Mouse (Mus musculus): ENCODE results near the gene Fat2. TPM values are rescaled to one million over a fixed set of nuclear protein-coding genes. Genes with fewer than 3 reads are reported as not detected.

Fat2 gene
- polyA plus RNA-seq, 1 experiment: not detected

GRCm38 (mm10) chr11:55313768-55314703 is 22.3 kb downstream of the Fat2 start:
- TF ChIP-seq POLR2A (IDR thresholded peaks at IDR 0.05; ENCODE audit: borderline replicate concordance, low read depth, low read length): no peak
- TF ChIP-seq CTCF (IDR thresholded peaks at IDR 0.05; ENCODE audit: low read depth, low read length): no peak
- no peak overlapping the region for H3K27ac ChIP-seq (ENCODE audit: insufficient read depth, low read depth, low read length)
- no peak overlapping the region for H3K4me3 ChIP-seq (ENCODE audit: insufficient read depth, low read length)
- H3K4me1 ChIP-seq (ENCODE audit: control insufficient read depth, insufficient read depth, low read length): no peaks in the 10 kb centered on the region

GRCm38 (mm10) chr11:55302350-55302749 is 34.0 kb downstream of the Fat2 start:
- TF ChIP-seq CTCF (IDR thresholded peaks at IDR 0.05; ENCODE audit: low read depth, low read length) (no peak), POLR2A (IDR thresholded peaks at IDR 0.05; ENCODE audit: borderline replicate concordance, low read depth, low read length) (no peak)
- Histone ChIP-seq H3K4me1 (ENCODE audit: control insufficient read depth, insufficient read depth, low read length) (no peaks in the 10 kb centered on the region), H3K4me3 (ENCODE audit: insufficient read depth, low read length) (no peak overlapping the region), H3K27ac (ENCODE audit: insufficient read depth, low read depth, low read length) (no peak overlapping the region)

- TF ChIP-seq POLR2A (IDR thresholded peaks at IDR 0.05; ENCODE audit: borderline replicate concordance, low read depth, low read length): no peak
- TF ChIP-seq CTCF (IDR thresholded peaks at IDR 0.05; ENCODE audit: low read depth, low read length): no peak
- H3K4me3 ChIP-seq (ENCODE audit: insufficient read depth, low read length): no peak overlapping the region
- H3K4me1 ChIP-seq (ENCODE audit: control insufficient read depth, insufficient read depth, low read length): peaks cover 7% of the 10 kb centered on the region
- H3K27ac ChIP-seq (ENCODE audit: insufficient read depth, low read depth, low read length): no peak overlapping the region
Observed at GRCm38 (mm10) chr11:55293179-55293578, 43.2 kb downstream of the Fat2 start.

- Histone ChIP-seq H3K27ac (ENCODE audit: insufficient read depth, low read depth, low read length) (no peak overlapping the region), H3K4me1 (ENCODE audit: control insufficient read depth, insufficient read depth, low read length) (peaks cover 7% of the 10 kb centered on the region), H3K4me3 (ENCODE audit: insufficient read depth, low read length) (no peak overlapping the region)
- no peak for TF ChIP-seq POLR2A (IDR thresholded peaks at IDR 0.05; ENCODE audit: borderline replicate concordance, low read depth, low read length)
- no peak for TF ChIP-seq CTCF (IDR thresholded peaks at IDR 0.05; ENCODE audit: low read depth, low read length)
Observed at GRCm38 (mm10) chr11:55291901-55292300, 44.5 kb downstream of the Fat2 start.

GRCm38 (mm10) chr11:55289851-55290391 is 46.4 kb downstream of the Fat2 start:
- TF ChIP-seq POLR2A (IDR thresholded peaks at IDR 0.05; ENCODE audit: borderline replicate concordance, low read depth, low read length) (no peak), CTCF (IDR thresholded peaks at IDR 0.05; ENCODE audit: low read depth, low read length) (no peak)
- H3K4me1 ChIP-seq (ENCODE audit: control insufficient read depth, insufficient read depth, low read length): peaks cover 7% of the 10 kb centered on the region
- no peak overlapping the region for H3K4me3 ChIP-seq (ENCODE audit: insufficient read depth, low read length)
- H3K27ac ChIP-seq (ENCODE audit: insufficient read depth, low read depth, low read length): no peak overlapping the region

DNA sequence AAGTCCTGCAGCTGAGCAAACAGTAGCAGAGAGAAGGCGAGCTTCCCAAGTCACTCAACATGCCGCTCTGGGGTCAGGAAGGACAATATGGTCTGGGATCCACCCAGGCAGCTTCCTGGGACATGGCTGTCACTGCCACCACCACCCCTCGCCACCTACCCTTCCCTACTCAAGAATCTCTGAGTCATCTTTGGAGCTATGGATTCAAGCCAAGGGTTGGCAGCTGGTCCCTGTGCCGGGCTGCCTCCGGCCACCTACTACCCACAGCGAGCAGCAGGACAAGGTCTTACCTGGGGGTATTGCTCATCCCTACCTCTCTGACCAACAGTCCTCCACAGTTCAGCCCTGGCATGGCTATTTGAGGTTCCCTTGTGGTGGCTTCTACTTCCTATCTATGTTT is 61.6 kb downstream of the Fat2 start:
- no peaks in the 10 kb centered on the region for H3K4me1 ChIP-seq (ENCODE audit: control insufficient read depth, insufficient read depth, low read length)

DNA sequence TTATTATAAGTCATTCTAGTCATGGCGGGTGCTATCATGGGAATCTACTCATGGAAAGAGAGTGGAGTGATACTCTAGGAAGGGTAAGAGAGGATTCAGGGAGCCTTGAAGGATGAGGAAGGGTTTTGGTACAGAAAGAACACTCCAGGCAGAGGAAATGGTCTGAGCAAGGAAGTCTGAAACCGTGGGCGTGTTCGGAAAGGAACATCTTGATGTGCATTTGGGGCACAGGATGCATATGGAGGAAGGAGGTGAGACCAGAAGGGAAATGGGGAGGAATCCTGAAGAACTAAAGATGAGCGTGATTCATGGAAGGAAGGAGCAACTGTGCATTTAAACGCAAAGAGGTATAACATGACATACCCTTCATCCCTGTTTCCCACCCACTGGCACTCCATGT is 67.8 kb downstream of the Fat2 start:
- no peak for TF ChIP-seq POLR2A (IDR thresholded peaks at IDR 0.05; ENCODE audit: borderline replicate concordance, low read depth, low read length)
- TF ChIP-seq CTCF (IDR thresholded peaks at IDR 0.05; ENCODE audit: low read depth, low read length): no peak
- Histone ChIP-seq H3K4me3 (ENCODE audit: insufficient read depth, low read length) (no peak overlapping the region), H3K27ac (ENCODE audit: insufficient read depth, low read depth, low read length) (no peak overlapping the region), H3K4me1 (ENCODE audit: control insufficient read depth, insufficient read depth, low read length) (no peaks in the 10 kb centered on the region)

More for the DNA sequence above, 61.6 kb downstream of the Fat2 start:
- Histone ChIP-seq H3K4me3 (ENCODE audit: insufficient read depth, low read length) (no peak overlapping the region), H3K27ac (ENCODE audit: insufficient read depth, low read depth, low read length) (no peak overlapping the region)
- TF ChIP-seq POLR2A (IDR thresholded peaks at IDR 0.05; ENCODE audit: borderline replicate concordance, low read depth, low read length) (no peak), CTCF (IDR thresholded peaks at IDR 0.05; ENCODE audit: low read depth, low read length) (no peak)

DNA sequence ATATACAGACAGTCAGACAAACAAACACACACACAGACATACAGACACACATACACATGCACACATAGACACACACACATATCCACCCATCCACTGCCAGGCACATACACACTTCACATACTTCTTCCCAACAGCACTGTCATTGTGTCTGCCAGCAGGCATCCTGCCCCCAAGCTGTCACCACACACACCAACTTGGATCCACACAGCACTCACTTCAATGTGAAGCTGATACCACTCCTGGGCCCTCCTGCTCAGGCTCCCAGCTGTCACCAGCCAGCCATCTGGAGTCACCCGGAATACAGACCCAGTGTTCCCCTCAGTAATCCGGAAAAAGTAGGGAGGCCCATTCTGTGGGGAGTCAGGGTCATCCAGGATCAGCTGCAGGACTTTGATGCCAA is 70.7 kb downstream of the Fat2 start:
- Histone ChIP-seq H3K4me3 (ENCODE audit: insufficient read depth, low read length) (no peak overlapping the region), H3K27ac (ENCODE audit: insufficient read depth, low read depth, low read length) (no peak overlapping the region), H3K4me1 (ENCODE audit: control insufficient read depth, insufficient read depth, low read length) (no peaks in the 10 kb centered on the region)
- no peak for TF ChIP-seq CTCF (IDR thresholded peaks at IDR 0.05; ENCODE audit: low read depth, low read length)
- no peak for TF ChIP-seq POLR2A (IDR thresholded peaks at IDR 0.05; ENCODE audit: borderline replicate concordance, low read depth, low read length)

- H3K27ac ChIP-seq (ENCODE audit: insufficient read depth, low read depth, low read length): no peak overlapping the region
- TF ChIP-seq CTCF (IDR thresholded peaks at IDR 0.05; ENCODE audit: low read depth, low read length) (no peak), POLR2A (IDR thresholded peaks at IDR 0.05; ENCODE audit: borderline replicate concordance, low read depth, low read length) (no peak)
Observed at GRCm38 (mm10) chr11:55264318-55264717, 72.0 kb downstream of the Fat2 start.

DNA sequence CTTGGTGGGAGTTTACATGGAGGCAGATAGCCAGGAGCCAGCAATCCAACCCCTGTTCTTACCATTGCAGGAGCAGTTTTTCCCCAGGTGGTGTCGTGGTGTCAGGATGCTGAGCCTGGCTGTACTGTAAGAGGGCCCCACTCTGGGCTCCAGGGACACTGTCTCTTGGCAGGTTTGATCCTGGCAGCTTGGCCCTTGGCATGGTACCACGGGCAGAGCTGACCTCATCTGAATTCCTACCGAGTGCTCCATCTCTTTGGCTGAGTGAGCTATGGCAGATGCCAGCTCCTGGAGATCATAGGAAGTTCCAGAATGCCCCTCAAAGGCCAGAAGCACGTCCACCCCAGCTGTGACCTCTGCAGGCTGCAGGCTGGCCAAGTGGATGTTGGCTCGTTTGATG is 74.4 kb downstream of the Fat2 start:
- Histone ChIP-seq H3K27ac (ENCODE audit: insufficient read depth, low read depth, low read length) (no peak overlapping the region), H3K4me1 (ENCODE audit: control insufficient read depth, insufficient read depth, low read length) (no peaks in the 10 kb centered on the region), H3K4me3 (ENCODE audit: insufficient read depth, low read length) (no peak overlapping the region)
- no peak for TF ChIP-seq CTCF (IDR thresholded peaks at IDR 0.05; ENCODE audit: low read depth, low read length)
- TF ChIP-seq POLR2A (IDR thresholded peaks at IDR 0.05; ENCODE audit: borderline replicate concordance, low read depth, low read length): no peak

More at GRCm38 (mm10) chr11:55264318-55264717, 72.0 kb downstream of the Fat2 start:
- Histone ChIP-seq H3K4me3 (ENCODE audit: insufficient read depth, low read length) (no peak overlapping the region), H3K4me1 (ENCODE audit: control insufficient read depth, insufficient read depth, low read length) (no peaks in the 10 kb centered on the region)
